Mouse (Mus musculus) liver, embryonic 14.5 days (tissue): ENCODE results near the gene Cfdp1.

Source experiments
- CTCF ChIP-seq: IDR thresholded peaks from 2 replicates; pipeline ENCODE4 v1.5.1; 2016; ENCODE audit warnings: antibody characterized with exemption, low read depth, control low read depth
- EP300 ChIP-seq: IDR thresholded peaks from 2 replicates; pipeline ENCODE4 v1.6.1; 2016; ENCODE audit warnings: antibody characterized with exemption, low read depth

GRCm38 (mm10) chr8:111865857-111866256 is 11.8 kb upstream of the Cfdp1 start:
- TF ChIP-seq CTCF (no peak), EP300 (no peak)
